Mouse (Mus musculus) embryonic facial prominence, embryonic 15.5 days (tissue): ENCODE measurements around the gene Mylk4. TPM values are rescaled to one million over a fixed set of nuclear protein-coding genes. Genes with fewer than 3 reads are reported as not detected.

Experiments
- ATAC-seq: fragments of 200-750 bp; cut with Nextera tagmentation; 2 replicates; pipeline ENCODE4 v1.8.0; 2017; ENCODE audit warnings: low read depth, moderate TSS enrichment; ENCODE audit not compliant: insufficient number of reproducible peaks, low FRiP score, low TSS enrichment
- H3K27ac ChIP-seq: fragments of 300-500 bp; sonication (generic); replicated peaks from 2 replicates; pipeline ENCODE4 v1.5.1; 2015; ENCODE audit warnings: mild to moderate bottlenecking, inconsistent platforms
- H3K27me3 ChIP-seq: fragments of 300-500 bp; sonication (generic); 2 replicates; pipeline ENCODE4 v1.6.1; 2015; ENCODE audit warnings: inconsistent platforms
- H3K36me3 ChIP-seq: fragments of 300-500 bp; sonication (generic); 2 replicates; pipeline ENCODE4 v1.6.1; 2015; ENCODE audit warnings: mild to moderate bottlenecking, inconsistent platforms
- H3K4me1 ChIP-seq: fragments of 300-500 bp; sonication (generic); 2 replicates; pipeline ENCODE4 v1.6.1; 2015; ENCODE audit warnings: inconsistent platforms
- H3K4me2 ChIP-seq: fragments of 300-500 bp; sonication (generic); replicated peaks from 2 replicates; pipeline ENCODE4 v1.6.1; 2015; ENCODE audit warnings: mild to moderate bottlenecking, inconsistent platforms
- H3K4me3 ChIP-seq: fragments of 300-500 bp; sonication (generic); replicated peaks from 2 replicates; pipeline ENCODE4 v1.5.1; 2015; ENCODE audit warnings: mild to moderate bottlenecking, inconsistent platforms
- H3K9ac ChIP-seq: fragments of 300-500 bp; sonication (generic); 2 replicates; pipeline ENCODE4 v1.6.1; 2015; ENCODE audit warnings: inconsistent platforms
- H3K9me3 ChIP-seq: fragments of 300-500 bp; sonication (generic); replicated peaks from 2 replicates; pipeline ENCODE4 v1.6.1; 2016; ENCODE audit warnings: inconsistent platforms
- WGBS: fragments of 180-500 bp; shearing (Covaris S2); methylation state at CpG from one replicate; pipeline ENCODE4 v1.1.7; 2015; 5-methylcytosine and 5-hydroxymethylcytosine counted together
- polyA plus RNA-seq: library from polyadenylated mRNA; unstranded; fragments of >200 nt; fragmentation: Nextera tagmentation; extraction: Ambion mirVana; gene quantifications from 2 replicates; pipeline ENCODE4 v1.2.1, GENCODE M21; 2015

Mylk4 gene
- polyA plus RNA-seq, 1 experiment from 2014 or later = 7.6 TPM

DNA sequence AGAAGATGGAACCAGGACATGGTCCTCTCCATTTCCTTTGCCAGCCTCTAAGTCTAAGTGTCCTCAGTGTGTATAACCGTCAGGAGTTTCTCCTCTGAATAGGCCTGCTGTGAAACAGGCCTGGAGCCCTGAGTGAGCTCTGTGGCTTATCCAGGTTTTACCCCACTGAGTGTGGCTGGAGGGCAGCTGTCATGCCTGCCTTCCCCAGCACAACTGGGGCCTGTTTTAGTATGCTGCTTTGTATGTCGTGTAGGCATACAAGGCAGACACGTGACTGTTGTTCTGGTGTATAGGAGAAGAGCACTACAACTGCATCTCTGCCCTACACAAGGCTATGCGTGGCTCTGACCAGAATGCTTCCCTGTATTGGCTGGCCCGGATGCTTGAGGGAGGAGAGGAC lies 36.2 kb upstream of the Mylk4 start:
- WGBS = 90% methylated on average over 5 of the region's 5 CpGs
- no peak overlapping the region for H3K27ac ChIP-seq

GRCm38 (mm10) chr13:32819241-32819640 lies 35.5 kb upstream of the Mylk4 start:
- Histone ChIP-seq H3K4me3 (no peak overlapping the region), H3K27ac (no peak overlapping the region), H3K9ac (no peak overlapping the region), H3K4me1 (no peaks in the 10 kb centered on the region), H3K9me3 (no peaks in the 10 kb centered on the region), H3K36me3 (peaks cover 55% of the 10 kb centered on the region), H3K27me3 (no peaks in the 10 kb centered on the region), H3K4me2 (no peak overlapping the region)
- 90% methylated on average over 3 of the region's 3 CpGs for WGBS
- ATAC-seq = 0 out of 2 replicates have a peak, but pooled peaks have one; percentile 58

More for the DNA sequence above, 36.2 kb upstream of the Mylk4 start:
- H3K4me3 ChIP-seq = no peak overlapping the region
- no peaks in the 10 kb centered on the region for H3K27me3 ChIP-seq
- H3K4me2 ChIP-seq = no peak overlapping the region
- no peaks in the 10 kb centered on the region for H3K4me1 ChIP-seq
- ATAC-seq = no peak
- H3K9me3 ChIP-seq = no peaks in the 10 kb centered on the region
- no peak overlapping the region for H3K9ac ChIP-seq
- peaks cover 50% of the 10 kb centered on the region for H3K36me3 ChIP-seq

DNA sequence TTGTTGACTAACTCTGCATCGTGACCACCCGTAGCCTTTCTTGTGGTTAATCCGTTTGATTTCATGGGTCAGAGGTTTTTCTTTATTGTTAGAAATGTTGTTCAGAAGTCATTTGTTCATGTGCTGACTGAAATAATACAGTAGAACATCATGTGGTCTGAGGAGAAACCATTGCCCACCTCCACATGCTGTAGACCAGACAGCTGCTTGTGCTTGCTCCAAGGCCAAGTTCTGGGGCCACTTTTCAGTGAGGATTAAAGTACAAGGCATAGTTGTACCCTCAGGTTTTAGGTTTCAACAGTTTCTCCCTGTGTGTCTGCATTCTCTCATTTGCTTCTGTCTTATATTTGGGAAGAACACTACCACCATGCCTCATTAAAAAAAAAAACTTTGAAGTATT lies 23.9 kb upstream of the Mylk4 start:
- Histone ChIP-seq H3K36me3 (peaks cover 23% of the 10 kb centered on the region), H3K27ac (no peak overlapping the region), H3K4me2 (no peak overlapping the region), H3K9ac (no peak overlapping the region), H3K4me1 (peaks cover 15% of the 10 kb centered on the region), H3K27me3 (no peaks in the 10 kb centered on the region), H3K4me3 (no peak overlapping the region), H3K9me3 (no peaks in the 10 kb centered on the region)
- no peak for ATAC-seq
- 79% methylated on average over 3 of the region's 3 CpGs for whole genome bisulfite sequencing

- Histone ChIP-seq H3K36me3 (peaks cover 23% of the 10 kb centered on the region), H3K9ac (no peak overlapping the region), H3K4me2 (no peak overlapping the region), H3K4me1 (peaks cover 15% of the 10 kb centered on the region), H3K27me3 (no peaks in the 10 kb centered on the region), H3K4me3 (no peak overlapping the region), H3K27ac (no peak overlapping the region), H3K9me3 (no peaks in the 10 kb centered on the region)
- no peak for ATAC-seq
- 87% methylated on average over 7 of the region's 7 CpGs for WGBS
These were observed 23.1 kb upstream of the Mylk4 start for GRCm38 (mm10) chr13:32806820-32807219.

DNA sequence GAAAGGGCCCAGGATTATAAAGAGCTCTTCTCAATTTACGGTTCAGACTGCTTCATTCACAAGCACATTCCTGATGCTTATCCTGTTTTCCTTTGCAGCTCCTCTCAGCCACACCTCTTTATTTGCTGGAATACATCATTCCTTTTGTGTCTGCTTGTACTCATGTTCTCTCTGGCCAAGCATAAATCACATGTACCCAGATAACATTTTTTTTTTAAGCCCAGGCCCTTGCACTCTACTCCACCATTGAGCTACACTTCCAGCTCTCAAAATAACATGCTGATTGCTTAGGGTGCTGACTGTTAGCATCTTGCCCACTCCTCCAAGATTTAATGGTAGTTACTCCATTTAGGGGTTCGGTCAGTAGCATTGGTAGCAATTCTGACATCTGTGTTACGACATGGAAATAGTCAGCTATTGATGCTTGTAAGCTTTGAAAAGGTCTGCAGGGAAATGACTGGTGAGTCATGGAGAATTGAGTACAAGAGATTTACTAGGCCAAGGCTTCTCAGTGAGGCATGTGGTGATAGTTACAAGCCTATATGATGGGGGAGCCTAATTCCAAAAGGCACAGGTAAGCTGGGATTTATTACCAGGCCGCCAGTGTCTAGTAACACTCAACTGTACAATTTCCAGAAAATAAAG lies 20.1 kb upstream of the Mylk4 start:
- Histone ChIP-seq H3K9ac (no peak overlapping the region), H3K9me3 (no peaks in the 10 kb centered on the region), H3K36me3 (peaks cover 12% of the 10 kb centered on the region), H3K4me3 (peak overlapping the region; percentile 68), H3K4me2 (peak overlapping the region; percentile 71), H3K27me3 (no peaks in the 10 kb centered on the region), H3K4me1 (peaks cover 21% of the 10 kb centered on the region), H3K27ac (no peak overlapping the region)
- ATAC-seq = no peak
- 70% methylated on average over 4 of the region's 4 CpGs for WGBS

DNA sequence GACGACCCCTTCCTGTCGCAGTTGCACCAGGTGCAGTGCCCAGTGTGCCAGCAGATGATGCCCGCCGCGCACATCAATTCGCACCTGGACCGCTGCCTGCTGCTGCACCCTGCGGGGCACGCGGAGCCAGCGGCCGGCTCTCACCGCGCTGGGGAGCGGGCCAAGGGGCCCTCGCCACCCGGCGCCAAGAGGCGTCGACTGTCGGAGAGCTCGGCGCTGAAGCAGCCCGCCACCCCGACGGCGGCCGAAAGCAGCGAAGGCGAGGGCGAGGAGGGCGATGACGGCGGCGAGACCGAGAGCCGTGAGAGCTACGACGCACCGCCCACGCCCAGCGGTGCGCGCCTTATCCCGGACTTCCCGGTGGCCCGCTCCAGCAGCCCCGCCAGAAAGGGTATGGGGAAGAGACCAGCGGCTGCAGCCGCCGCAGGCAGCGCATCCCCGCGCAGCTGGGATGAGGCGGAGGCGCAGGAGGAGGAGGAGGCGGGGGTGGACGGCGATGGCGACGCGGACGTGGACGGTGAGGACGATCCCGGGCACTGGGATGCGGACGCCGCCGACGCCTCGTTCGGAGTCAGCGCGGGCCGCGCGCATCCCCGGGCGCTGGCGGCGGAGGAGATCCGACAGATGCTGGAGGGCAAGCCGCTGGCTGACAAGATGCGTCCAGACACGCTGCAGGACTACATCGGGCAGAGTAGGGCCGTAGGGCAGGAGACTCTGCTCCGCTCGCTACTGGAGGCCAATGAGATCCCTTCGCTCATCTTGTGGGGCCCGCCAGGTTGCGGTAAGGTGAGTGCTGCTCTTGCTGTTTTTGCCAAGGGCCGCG lies 18.7 kb upstream of the Mylk4 start, which contains the start of gene D930007J09Rik:
Gene D930007J09Rik, minus strand, starts transcription at position 591 of the 823 bp plus-strand sequence.
- Histone ChIP-seq H3K4me1 (peaks cover 21% of the 10 kb centered on the region), H3K27me3 (no peaks in the 10 kb centered on the region), H3K4me2 (peak within 1 kb of the TSS; percentile 71), H3K9ac (peak within 1 kb of the TSS; percentile 77), H3K9me3 (no peaks in the 10 kb centered on the region), H3K4me3 (peak within 1 kb of the TSS; percentile 68), H3K27ac (peak within 1 kb of the TSS; percentile 86), H3K36me3 (peaks cover 9% of the 10 kb centered on the region)
- ATAC-seq = peak; percentile 35
- under 1% methylated on average over 92 of the region's 95 CpGs for WGBS

DNA sequence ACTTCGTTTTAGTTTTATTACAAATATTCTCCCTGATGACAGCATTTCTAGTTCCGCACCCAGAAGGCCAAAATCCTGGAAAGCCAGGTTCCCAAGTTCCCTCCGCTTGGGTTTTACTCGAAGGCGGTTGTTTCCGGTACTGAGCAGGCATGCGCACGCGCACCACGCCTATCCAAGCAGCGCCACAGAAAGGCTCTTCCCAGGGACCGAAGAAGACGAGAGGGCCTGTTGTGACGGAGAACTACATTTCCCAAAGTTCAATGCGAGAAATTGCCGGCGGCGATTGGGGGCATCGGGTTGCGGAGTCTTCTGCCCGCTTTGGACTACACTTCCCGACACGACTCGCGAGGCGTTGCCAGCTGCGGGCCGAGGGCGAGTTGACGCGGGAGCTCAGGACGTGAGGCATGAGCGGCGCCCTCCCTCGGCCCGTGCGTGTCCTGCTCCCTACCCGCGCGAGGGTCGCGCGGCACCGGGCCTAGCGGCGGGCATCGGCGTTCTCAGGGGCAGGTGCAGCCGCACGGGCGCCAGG lies 18.0 kb upstream of the Mylk4 start, which contains the start of gene Wrnip1:
Gene Wrnip1, plus strand, starts transcription at position 346 of the 529 bp plus-strand sequence.
- peak within 1 kb of the TSS; percentile 68 for H3K4me3 ChIP-seq
- peak within 1 kb of the TSS; percentile 71 for H3K4me2 ChIP-seq
- H3K9ac ChIP-seq = peak within 1 kb of the TSS; percentile 77
- no peaks in the 10 kb centered on the region for H3K27me3 ChIP-seq
- peaks cover 5% of the 10 kb centered on the region for H3K36me3 ChIP-seq
- peaks cover 21% of the 10 kb centered on the region for H3K4me1 ChIP-seq
- ATAC-seq = peak; percentile 97
- peak within 1 kb of the TSS; percentile 86 for H3K27ac ChIP-seq
- H3K9me3 ChIP-seq = no peaks in the 10 kb centered on the region
- WGBS = under 1% methylated on average over 51 of the region's 51 CpGs

GRCm38 (mm10) chr13:32800859-32801258 lies 17.1 kb upstream of the Mylk4 start:
- Histone ChIP-seq H3K27ac (no peak overlapping the region), H3K9ac (no peak overlapping the region), H3K9me3 (no peaks in the 10 kb centered on the region), H3K4me1 (peaks cover 21% of the 10 kb centered on the region), H3K4me3 (no peak overlapping the region), H3K4me2 (peak overlapping the region; percentile 71), H3K36me3 (no peaks in the 10 kb centered on the region), H3K27me3 (no peaks in the 10 kb centered on the region)
- ATAC-seq = no peak

DNA sequence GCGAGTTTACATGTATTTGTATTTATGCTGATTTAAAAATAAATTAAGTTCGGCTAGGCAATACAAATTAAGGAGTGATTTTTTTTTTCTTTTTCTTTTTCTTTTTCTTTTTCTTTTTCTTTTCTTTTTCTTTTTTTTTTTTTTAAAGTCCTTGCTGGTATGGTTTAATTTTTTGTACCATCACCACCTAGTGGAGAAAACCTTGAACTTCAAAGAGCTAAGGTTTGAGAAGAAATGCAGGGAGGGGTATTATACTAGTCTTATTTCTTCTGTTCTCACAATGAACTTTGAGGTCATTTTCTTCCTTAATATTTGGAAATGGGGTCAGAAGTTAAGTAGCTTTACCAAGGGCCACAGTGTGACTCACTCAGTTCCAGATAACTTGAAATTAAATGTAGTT lies 15.4 kb upstream of the Mylk4 start:
- no peaks in the 10 kb centered on the region for H3K27me3 ChIP-seq
- 55% methylated on average over 2 of the region's 2 CpGs for WGBS

GRCm38 (mm10) chr13:32797085-32797484 lies 13.3 kb upstream of the Mylk4 start:
- Histone ChIP-seq H3K4me3 (no peak overlapping the region), H3K36me3 (no peaks in the 10 kb centered on the region), H3K4me2 (no peak overlapping the region), H3K27ac (no peak overlapping the region), H3K27me3 (no peaks in the 10 kb centered on the region), H3K9me3 (no peaks in the 10 kb centered on the region), H3K9ac (no peak overlapping the region), H3K4me1 (peaks cover 6% of the 10 kb centered on the region; the same call in 1 of the 2 replicates)
- ATAC-seq = no peak
- 62% methylated on average over 1 of the region's 1 CpGs for WGBS

More for the DNA sequence above, 15.4 kb upstream of the Mylk4 start:
- Histone ChIP-seq H3K27ac (no peak overlapping the region), H3K4me1 (peaks cover 20% of the 10 kb centered on the region), H3K36me3 (no peaks in the 10 kb centered on the region), H3K4me2 (no peak overlapping the region), H3K9ac (no peak overlapping the region), H3K4me3 (no peak overlapping the region), H3K9me3 (no peaks in the 10 kb centered on the region)
- ATAC-seq = no peak

- Histone ChIP-seq H3K4me2 (no peak overlapping the region), H3K9ac (no peak overlapping the region), H3K4me3 (no peak overlapping the region), H3K27ac (no peak overlapping the region), H3K9me3 (no peaks in the 10 kb centered on the region), H3K4me1 (no peaks in the 10 kb centered on the region), H3K27me3 (no peaks in the 10 kb centered on the region), H3K36me3 (no peaks in the 10 kb centered on the region)
- no peak for ATAC-seq
- WGBS = 85% methylated on average over 5 of the region's 5 CpGs
These were observed 11.4 kb upstream of the Mylk4 start for GRCm38 (mm10) chr13:32795166-32795565.
